Mouse (Mus musculus) fat pad, adult 2 months (tissue): ENCODE results near the gene Itga2b.

Experiments
- DNase-seq: peaks from one replicate; pipeline ENCODE4 v3.0.0-alpha.2; 2011; ENCODE audit warnings: low read depth, low spot score; ENCODE audit errors: extremely low read depth

The Itga2b gene

DNA sequence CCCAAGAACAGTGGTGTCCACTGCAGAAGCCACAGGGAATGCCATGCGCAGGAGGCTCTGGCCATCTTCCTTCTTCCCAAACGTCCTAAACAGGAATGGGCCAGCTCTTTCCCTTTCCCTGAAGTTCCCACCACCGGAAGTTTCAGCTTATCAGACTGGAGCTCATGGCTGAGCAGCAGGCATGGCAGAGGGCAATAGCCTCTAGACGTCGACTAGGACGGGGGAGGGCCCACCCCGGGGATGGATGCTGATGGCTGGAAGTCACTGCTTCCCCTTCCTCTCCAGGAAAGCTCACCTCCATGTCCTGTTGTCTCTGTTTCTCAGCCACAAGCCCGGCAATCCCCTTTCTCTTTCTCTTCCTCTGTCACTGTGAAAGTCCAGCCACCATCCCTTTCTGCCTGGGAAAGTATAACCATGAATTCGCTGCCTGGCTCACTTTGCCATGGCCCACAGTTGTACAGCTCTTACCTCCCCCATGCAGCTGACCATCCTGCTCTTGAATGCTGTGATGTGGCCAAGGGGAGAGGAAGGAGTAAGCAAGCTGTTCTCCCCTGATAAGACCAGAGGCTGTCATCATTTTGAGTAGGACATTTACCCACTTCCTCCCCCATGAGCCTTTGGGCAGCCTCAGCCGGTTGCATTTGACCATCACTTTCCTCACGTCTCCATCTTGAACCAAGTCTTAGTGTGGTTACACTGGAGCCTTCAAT is at the start of gene Itga2b:
TSS of gene Itga2b (minus strand) at position 475 of the 710 bp plus-strand sequence.
- DNase-seq, result no peak

DNA sequence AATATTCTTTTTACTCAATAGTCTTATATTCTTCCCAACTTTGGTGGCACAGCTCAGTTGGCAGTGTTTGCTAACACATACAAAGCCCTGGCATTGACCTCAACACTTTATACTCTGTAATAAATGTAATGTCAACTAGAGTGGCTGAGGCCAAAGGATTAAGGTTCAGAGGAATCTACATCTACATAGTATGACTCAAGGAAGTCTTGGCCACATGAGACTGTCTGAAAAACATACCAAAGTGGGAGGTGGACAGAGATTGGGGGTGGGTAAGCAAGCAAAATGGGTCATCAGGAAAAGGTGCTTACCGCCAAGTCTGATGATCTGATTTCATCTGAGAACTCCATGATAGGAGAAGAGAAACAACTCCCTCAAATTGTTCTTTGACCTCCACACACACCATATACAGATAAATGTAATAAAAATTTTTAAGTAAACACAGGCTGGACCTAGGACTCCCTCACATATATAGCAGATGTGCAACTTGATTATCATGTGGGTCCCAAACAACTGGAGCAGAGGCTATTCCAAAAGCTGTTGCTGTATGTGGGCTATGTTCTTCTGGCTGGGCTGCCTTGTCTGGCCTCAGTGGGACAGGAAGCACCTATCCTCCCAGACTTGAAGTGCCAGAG is 45.0 kb upstream of the Itga2b start:
- DNase-seq, result no peak

DNA sequence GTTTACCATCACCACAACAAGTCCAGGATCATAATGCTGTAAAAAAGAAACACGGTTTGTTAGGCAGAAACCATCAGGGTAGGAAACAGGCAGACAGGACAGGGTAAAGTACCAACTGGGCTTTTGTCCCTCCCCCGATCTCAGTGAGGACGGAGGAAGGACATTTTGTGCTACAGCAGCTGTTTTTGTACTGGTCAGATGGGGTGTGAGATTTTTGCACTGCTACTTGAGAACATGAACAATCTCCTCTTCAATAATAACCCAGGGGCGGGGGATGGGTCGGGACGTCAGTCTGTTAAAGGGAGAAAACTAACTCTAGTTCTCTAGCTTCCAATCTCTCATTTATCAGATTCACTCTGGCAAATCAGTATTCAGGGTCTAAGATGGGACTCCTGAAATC is 40.3 kb upstream of the Itga2b start:
- no peak for DNase-seq

DNA sequence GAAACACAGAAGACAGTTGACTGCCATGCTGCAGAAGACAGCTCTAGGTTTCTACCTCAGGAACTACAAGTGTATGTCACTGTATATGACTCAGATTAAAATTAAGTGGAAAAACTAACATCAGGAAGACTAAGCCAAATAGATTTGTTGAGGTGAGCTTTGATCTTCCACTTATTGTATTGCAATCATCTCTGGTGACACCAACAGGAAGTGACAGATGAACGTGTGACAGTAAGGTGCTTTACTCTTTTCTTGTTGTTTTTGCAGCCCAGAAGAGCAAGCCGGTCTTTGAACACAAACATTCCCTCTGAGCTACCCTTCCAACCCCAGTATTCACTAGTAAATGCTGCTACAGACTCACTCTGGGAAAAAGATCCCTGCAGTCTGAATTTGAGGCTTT is 26.8 kb upstream of the Itga2b start:
- no peak for DNase-seq

DNA sequence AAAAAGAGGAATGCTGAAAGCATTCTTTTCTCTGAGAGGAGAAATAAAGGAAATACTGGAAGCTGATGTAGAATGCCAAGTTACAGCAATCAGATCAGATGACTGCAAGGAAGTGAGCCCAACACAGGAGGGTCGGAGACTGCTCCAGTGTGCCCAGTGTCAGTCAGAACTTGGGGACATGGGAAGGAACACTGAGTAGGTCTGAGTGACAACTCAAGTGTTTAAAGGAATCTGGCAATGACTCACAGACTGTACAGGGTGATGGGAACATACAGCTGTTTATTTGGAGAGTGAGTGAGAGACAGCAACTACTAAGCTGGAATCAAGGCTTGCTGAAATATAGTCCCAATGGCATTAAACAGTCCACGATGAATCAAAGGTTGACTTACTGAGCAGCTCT is 26.3 kb upstream of the Itga2b start:
- DNase-seq, result no peak

DNA sequence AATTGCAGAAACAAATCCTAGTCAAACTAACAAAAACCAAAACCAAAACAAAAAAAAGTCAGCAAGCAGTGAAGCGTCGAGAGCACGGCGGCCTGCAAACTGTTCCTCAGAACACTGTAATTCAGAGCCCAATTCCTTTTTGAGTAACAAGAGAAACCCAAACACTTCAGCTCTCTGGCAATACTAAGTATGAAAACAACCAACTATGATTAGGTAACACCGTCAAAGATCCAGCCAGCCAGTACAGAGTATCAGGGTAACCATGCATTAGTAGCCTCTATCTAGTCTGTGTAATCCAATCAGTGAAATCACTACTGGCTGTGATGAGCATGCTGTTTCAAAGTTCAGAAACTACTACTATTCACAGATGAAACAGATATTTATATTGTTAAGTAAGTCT is 25.8 kb upstream of the Itga2b start:
- no peak for DNase-seq

DNA sequence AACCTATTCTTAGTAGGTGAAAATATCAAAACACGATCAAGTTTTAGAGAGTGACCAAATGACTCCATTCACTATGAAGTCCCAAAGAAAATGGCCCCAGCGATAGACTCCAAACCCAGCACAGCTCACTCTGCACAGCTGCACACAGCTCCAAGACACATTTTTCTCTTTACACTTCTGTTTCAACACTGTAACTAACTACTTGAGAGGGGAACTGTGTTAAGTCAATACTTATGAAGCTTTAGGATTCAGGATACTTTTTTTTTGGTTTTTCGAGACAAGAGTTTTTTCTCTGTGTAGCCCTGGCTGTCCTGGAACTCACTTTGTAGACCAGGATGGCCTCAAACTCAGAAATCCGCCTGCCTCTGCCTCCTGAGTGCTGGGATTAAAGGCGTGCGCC is 25.2 kb upstream of the Itga2b start:
- no peak for DNase-seq

DNA sequence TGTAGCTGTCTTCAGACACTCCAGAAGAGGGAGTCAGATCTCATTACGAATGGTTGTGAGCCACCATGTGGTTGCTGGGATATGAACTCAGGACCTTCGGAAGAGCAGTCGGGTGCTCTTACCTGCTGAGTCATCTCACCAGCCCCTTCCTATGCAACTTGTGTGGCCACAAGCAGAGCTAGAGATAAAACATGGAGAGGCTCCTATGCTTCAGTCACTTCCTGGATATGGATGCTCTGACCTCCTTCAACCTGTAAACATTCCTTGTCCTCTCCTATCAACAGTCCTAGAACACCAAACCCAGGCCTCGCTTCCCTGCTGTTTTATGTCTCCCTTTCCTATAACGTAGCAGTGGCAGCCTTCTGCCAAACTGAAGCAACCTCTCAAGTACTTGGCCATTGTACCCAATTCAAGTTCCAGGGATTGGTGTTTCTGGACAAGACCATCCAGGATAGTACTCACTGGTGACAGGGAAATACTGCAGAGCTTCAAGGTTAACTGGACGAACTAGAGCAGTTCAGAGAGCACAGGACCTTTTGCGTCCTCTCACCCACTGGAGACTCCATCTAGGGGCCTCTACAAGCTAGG is 24.2 kb upstream of the Itga2b start:
- DNase-seq, result no peak

DNA sequence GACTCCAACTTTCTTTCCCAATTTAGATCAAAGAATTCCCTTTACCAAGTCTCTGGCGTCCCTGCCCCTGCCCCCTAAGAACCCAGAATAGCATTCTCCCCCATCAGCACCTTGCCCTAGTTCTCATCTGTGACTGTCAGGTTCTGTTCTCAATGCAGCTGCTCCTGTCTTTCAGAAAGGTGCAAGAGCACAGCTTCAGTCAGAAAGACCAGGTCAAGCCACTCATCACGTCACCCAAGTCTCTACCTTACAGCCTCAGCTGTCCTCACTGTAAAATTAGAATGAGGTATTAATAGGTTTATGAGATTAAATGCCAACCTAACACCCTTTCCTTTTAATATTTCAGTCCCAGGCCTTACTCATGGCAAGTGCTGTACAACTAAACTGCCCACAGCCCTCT is 23.3 kb upstream of the Itga2b start:
- no peak for DNase-seq

DNA sequence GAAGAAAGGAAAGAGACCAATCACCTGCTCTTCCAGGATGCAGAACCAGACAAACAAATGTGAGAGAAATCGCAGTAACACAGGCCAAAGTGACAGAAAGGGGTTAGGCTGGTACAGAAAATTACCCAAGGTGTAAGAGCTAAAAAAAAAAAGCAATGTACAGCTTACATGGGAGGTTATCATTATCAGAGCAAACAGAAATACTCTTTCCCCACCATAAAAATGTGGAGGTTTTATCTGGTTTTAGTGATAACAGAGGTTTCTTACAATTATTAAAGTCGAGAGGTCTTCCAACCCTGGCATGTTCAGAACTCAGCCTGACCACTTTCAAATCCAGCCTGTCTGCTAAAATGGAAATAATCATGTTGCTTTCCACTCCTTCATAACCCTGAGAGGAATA is 18.0 kb upstream of the Itga2b start:
- no peak for DNase-seq

DNA sequence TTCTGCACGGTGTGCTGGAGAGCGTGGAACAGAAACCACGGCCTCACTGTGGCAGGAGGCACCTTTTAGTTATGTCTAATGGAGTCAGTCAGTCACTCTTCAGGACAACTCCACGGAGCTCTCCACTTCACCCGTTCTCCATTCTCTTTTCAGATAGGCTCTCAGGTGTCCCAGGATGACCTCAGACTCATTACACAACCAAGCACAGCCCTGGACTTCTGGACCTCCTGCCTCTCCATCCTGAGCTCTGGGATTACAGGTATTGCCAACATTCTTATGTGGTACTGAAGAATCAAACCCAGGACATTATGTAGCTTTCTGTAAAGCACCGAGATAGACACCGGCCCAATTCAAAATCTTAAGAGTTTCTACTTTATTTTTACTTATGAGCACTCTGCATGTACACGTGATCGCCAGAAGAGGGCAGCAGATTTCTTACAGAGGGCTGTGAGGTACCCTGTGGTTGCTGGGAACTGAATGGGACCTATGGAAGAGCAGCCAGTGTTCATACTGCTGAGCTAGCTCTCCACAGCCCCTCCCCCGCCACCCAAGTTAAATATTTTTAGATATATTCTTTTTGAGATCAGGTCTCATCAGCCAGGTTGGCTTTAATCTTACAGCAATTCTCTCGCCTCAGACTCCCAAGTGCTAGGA is 16.9 kb upstream of the Itga2b start:
- DNase-seq, result no peak

DNA sequence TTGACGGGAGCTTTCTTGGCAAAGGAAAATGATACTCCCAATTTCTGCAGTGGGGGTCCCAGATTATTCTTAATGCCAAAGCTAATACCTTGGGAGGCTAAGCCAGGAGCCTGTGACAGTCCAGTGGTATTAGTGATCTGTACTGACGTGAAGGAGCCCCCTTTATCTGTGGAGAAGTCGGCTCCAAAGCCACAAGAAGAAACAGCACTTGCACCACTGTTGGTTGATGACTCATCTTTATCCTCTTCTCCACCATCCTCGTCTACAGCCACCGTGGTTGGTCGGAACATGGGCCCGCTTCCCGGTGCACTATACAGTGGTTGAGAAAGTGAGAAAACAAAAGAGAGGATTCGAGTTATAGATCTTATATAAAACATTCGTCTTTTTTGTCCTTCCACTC is 11.9 kb upstream of the Itga2b start:
- no peak for DNase-seq

DNA sequence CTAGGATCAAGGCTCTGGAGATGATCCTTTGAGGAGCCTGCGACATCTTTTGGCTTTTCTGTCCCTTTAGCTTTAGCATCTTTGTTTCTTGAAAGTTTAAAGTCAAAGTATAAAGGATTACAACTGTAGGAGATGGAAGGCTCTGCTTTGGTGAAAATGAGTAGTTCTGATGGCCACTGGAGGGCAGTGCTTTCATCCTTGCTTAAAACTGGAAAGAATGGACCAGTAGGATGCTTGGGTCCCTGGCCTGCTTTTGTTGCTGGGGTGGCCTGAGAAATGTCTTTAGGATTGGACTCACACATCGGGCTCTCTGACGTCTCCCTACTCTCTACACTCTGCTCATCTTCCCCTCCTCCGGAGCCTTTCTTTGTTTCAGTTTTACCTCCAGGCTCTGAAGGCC is 11.0 kb upstream of the Itga2b start:
- DNase-seq, result no peak

DNA sequence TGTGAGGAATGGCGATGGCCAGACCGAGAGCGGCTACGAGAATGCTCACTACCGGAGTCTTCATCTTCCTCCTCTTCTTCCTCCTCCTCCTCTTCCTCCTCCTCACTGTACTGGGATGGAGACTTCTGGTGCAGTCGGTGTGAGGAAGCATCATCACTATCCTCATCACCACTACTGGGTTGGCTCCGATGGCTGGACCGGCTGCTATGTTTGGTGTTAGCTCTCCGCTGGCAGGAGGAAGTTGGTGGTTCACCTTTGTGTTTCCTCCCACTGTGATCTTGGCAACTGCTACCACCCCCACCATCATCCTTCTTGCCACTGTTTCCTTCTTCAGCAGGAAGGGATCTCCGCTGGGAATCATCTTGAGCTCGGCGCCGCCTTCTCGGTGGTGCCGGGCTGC is 10.2 kb upstream of the Itga2b start:
- DNase-seq, result no peak

DNA sequence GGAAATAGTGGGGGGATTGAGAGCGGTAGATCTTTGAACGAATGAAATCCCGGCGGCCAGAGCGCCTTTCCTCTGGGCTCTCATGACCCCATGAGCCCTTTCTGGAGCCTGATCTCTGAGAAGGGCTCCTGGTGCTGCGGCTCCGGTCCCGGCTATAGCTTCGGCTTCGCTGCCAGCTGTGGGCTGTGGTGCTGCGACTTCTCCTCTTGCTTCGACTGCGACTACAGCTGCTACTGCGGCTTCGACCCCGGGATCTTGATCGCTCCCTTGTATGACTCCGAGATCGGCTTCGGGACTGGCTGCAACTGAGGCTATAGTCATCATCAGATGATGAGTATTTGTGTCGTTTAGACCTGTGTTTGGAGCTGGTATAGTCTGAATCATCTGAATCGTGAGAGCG is 9.7 kb upstream of the Itga2b start:
- no peak for DNase-seq

DNA sequence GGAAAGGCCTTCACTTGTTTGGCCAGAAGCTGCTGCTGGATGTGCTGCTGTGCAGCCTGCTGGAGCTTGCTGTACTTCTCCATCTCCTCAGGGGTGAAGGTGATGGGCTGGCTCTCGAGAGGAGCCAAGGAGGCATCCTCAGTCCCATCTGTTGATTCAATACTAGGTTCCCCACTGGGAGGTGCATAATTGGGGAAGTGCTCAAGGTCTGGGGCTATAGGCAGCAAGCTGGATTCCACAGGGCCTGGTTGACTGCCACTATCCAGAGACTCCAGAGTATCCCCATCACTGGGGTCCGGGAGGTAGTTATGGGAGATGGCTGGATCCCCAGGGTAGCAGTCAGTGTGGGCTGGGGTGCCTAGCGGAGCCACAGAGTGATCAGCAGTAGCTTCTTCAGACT is 8.7 kb upstream of the Itga2b start:
- no peak for DNase-seq

DNA sequence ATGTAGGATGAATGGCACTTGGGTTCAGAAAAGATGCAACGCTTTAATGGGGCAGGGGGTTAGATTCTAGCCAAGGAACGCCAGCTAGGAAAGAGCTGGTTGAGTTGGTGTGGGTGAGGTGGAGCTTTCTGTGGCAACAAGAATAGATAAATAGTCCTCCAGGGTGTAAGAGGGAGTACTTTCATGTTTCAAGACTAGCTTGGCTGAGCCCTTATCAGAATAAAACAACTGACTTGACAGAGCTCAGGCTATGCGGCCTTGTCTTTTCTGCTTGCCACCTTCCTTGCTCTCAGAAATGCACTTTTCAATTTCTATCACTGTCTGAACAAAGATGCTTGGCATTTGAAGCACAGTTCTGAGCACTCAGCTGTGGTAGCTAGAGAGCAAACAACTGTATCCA is 5.1 kb upstream of the Itga2b start:
- DNase-seq, result no peak

DNA sequence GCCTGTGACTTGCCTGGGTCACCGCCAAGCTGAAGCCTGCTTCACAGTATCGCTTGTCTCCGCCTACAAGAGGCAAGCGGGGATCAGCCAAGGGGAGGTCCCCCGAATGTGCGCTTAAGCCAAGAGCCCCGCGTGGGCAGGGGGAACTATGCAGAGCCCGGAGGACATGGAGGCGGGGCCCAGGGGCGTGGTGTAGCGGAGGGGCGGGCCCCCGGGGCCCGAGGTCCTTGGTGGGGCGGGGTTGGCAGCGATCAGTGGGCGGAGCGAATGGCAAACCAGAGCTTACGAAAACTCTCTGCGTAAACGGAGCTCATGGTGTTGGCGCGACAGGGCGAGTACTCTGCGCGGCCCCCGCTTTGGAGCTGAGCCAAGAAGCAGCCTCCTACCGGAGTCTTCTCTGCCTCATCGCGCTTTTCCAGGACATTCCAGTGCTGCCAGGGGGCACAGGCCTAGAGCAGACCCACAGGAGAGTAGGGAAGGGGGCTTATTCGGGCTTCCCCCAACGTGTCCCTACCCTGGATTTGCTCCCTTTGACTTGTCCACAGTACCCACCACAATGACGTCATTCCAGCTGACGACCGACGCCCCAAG is 2.8 kb downstream of the Itga2b start:
- DNase-seq, result peak; percentile 93

DNA sequence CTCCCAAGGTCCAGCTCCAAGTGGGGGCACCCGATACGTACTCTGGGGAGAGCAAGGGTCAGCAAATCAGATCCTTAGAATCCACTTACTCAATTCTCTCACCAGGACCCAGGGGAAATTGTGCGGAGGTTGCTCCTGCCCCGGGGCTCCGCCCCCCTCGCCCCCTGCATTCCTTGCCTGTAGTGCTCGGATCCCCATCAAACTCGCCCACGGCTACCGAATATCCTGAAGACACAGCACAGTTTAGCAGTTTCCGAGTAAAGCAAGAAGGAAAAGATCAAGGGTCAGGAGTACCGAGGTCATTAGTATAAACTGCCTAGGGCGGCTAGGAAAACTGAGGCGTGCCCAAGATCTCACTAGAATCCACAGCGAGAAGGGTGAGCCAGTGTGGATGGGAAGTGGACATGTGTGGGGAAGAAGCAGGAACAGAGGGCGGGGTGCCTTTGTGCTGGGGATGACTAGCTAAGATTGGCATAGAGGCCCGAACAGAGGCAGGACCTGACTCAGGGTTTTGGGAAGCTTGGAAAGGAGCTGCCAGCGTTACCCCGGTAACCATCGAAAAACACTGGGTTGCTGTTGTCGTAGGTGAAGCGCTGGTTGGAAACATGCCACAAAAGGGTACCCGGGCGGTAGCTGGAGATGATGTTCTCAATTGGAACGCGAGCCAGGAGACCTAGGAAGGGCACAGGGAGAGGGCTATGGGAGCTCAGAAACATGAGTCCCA is 4.0 kb downstream of the Itga2b start:
- DNase-seq, result no peak

DNA sequence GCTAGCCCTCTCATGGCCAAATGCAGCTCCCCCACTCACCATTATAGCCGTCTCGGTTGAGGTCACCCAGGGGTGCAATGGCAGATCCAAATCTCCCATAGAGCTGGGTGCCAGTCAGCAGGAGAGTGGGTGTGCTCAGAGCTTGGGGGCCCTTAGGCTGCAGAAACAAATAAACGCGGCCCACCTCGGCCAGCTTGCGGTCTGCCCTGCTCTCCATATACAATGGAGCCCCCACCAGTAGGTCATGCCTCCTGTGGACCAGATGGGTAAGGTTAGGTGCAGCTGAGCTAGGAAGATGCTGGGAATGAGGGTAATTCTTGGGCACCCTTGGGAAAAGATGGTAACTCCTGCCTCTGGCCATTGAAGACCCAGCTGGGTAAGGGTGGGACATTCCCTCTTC is 5.0 kb downstream of the Itga2b start:
- DNase-seq, result no peak

DNA sequence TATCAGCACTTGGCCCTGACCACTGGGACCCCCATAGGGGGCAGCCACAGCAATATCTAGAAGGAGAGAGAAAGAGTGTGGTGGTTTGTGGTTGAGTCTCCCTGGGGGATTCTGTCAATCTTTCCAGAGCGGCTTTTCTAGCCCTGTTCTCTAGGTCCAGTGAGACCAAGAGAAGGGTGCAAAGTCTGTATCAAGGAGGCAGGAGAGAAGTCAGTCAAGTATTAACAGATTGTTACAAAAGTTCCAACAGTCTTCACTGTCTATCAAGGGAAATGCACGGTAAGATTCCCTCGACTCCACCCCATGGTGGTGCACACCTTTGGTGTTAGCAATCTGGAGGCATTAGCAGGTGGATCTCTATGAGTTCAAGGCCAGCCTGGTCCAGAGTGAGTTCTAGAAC is 8.2 kb downstream of the Itga2b start:
- no peak for DNase-seq
